Mouse (Mus musculus) MEL (cell line): ENCODE data around the gene 0610012G03Rik.

Source experiments
- BHLHE40 ChIP-seq: IDR thresholded peaks from 2 replicates; pipeline ENCODE4 v1.6.1; 2012; ENCODE audit warnings: low read depth, mild to moderate bottlenecking, inconsistent platforms, low read length, improper control_type of control experiment, borderline replicate concordance
- CHD1 ChIP-seq: IDR thresholded peaks from 2 replicates; pipeline ENCODE4 v1.6.1; 2012; ENCODE audit warnings: low read depth, mild to moderate bottlenecking, inconsistent platforms, low read length, improper control_type of control experiment
- CTCF ChIP-seq, 3 experiments: IDR thresholded peaks in 2 of 3; conservative IDR thresholded peaks in 1 of 3; 2 replicates each; pipeline ENCODE4 v1.5.1; 2011 to 2012; ENCODE audit warnings: low read length in 3 of 3, low read depth in 2 of 3, mild to moderate bottlenecking in 2 of 3, improper control_type of control experiment in 1 of 3, inconsistent platforms in 1 of 3, mixed read lengths in 1 of 3, moderate library complexity in 1 of 3; ENCODE audit not compliant: control insufficient read depth in 1 of 3, insufficient read depth in 1 of 3, poor library complexity in 1 of 3, severe bottlenecking in 1 of 3
- EP300 ChIP-seq, 2 experiments: IDR thresholded peaks; 2 replicates each; pipeline ENCODE4 v1.6.1; 2011; ENCODE audit warnings: improper control_type of control experiment in 2 of 2, low read length in 2 of 2, low read depth in 1 of 2, mild to moderate bottlenecking in 1 of 2
- MAX ChIP-seq: IDR thresholded peaks from 2 replicates; pipeline ENCODE4 v1.6.1; 2011; ENCODE audit warnings: low read length, improper control_type of control experiment
- MAZ ChIP-seq: IDR thresholded peaks from 2 replicates; pipeline ENCODE4 v1.6.1; 2012; ENCODE audit warnings: low read depth, mild to moderate bottlenecking, inconsistent platforms, low read length, improper control_type of control experiment
- POLR2A ChIP-seq, 2 experiments: IDR thresholded peaks; 2 replicates each; pipeline ENCODE4 v1.6.1; 2011 to 2012; ENCODE audit warnings: low read length in 2 of 2, mild to moderate bottlenecking in 2 of 2, control low read depth in 1 of 2, improper control_type of control experiment in 1 of 2, low read depth in 1 of 2, moderate library complexity in 1 of 2; ENCODE audit not compliant: control insufficient read depth in 1 of 2, insufficient read depth in 1 of 2, poor library complexity in 1 of 2
- RAD21 ChIP-seq: IDR thresholded peaks from 2 replicates; pipeline ENCODE4 v1.6.1; 2011; ENCODE audit warnings: mild to moderate bottlenecking, low read depth, low read length, improper control_type of control experiment
- SIN3A ChIP-seq: IDR thresholded peaks from 2 replicates; pipeline ENCODE4 v1.6.1; 2012; ENCODE audit warnings: low read length, improper control_type of control experiment, inconsistent platforms
- TCF12 ChIP-seq: IDR thresholded peaks from 2 replicates; pipeline ENCODE4 v1.6.1; 2014; ENCODE audit warnings: low read depth, mild to moderate bottlenecking, inconsistent platforms, low read length, improper control_type of control experiment, moderate library complexity
- ZKSCAN1 ChIP-seq: IDR thresholded peaks from 2 replicates; pipeline ENCODE4 v1.6.1; 2012; ENCODE audit warnings: low read depth, mild to moderate bottlenecking, inconsistent platforms, low read length, improper control_type of control experiment, moderate library complexity

- TF ChIP-seq MAZ (no peak), MAX (no peak), SIN3A (no peak), RAD21 (no peak), TCF12 (no peak), ZKSCAN1 (no peak), CTCF (IDR thresholded peaks at IDR 0.05 in 2 of 3, conservative IDR thresholded peaks at IDR 0.05 in 1 of 3; ENCODE audit: control insufficient read depth in 1 of 3, insufficient read depth in 1 of 3, low read depth in 2 of 3, low read length in 3 of 3, poor library complexity in 1 of 3, severe bottlenecking in 1 of 3) (no peak), EP300 (IDR thresholded peaks at IDR 0.05; ENCODE audit: low read depth in 1 of 2, low read length in 2 of 2) (no peak), CHD1 (no peak), POLR2A (IDR thresholded peaks at IDR 0.05; ENCODE audit: control insufficient read depth in 1 of 2, insufficient read depth in 1 of 2, low read depth in 1 of 2, low read length in 2 of 2, poor library complexity in 1 of 2) (no peak), BHLHE40 (no peak)
Observed at GRCm38 (mm10) chr16:31924368-31924767, 23.9 kb downstream of the 0610012G03Rik start.
